Mouse (Mus musculus): Measurements from ENCODE around the gene Slc4a2.

Gene Slc4a2

GRCm38 (mm10) chr5:24423129-24424003, at the start of gene Slc4a2, which contains the start of gene Cdk5:
Slc4a2 (plus strand) TSS chr5:24423837.
Cdk5 (minus strand) TSS chr5:24423530.
- DNase-seq: peak; percentile 99

GRCm38 (mm10) chr5:24374216-24374615, 49.4 kb upstream of the Slc4a2 start:
- DNase-seq: peak; percentile 18

GRCm38 (mm10) chr5:24374666-24375328, 48.8 kb upstream of the Slc4a2 start:
- DNase-seq: no peak

- DNase-seq: no peak
Observed at GRCm38 (mm10) chr5:24378700-24379099, 44.9 kb upstream of the Slc4a2 start.

GRCm38 (mm10) chr5:24379501-24379900, 44.1 kb upstream of the Slc4a2 start:
- no peak for DNase-seq

GRCm38 (mm10) chr5:24380499-24380898, 43.1 kb upstream of the Slc4a2 start:
- DNase-seq: no peak

- DNase-seq: no peak
Observed at GRCm38 (mm10) chr5:24381486-24381885, 42.2 kb upstream of the Slc4a2 start.

GRCm38 (mm10) chr5:24381988-24382387, 41.6 kb upstream of the Slc4a2 start:
- DNase-seq: no peak

- DNase-seq: peak; percentile 97
Observed at GRCm38 (mm10) chr5:24383026-24383859, 40.4 kb upstream of the Slc4a2 start.

GRCm38 (mm10) chr5:24384407-24384806, 39.2 kb upstream of the Slc4a2 start:
- DNase-seq: peak; percentile 49

GRCm38 (mm10) chr5:24385374-24385773, 38.3 kb upstream of the Slc4a2 start:
- no peak for DNase-seq

GRCm38 (mm10) chr5:24385887-24386550, 37.6 kb upstream of the Slc4a2 start:
- no peak for DNase-seq

GRCm38 (mm10) chr5:24387264-24388241, 36.1 kb upstream of the Slc4a2 start:
- DNase-seq: peak; percentile 56

- DNase-seq: no peak
Observed at GRCm38 (mm10) chr5:24388246-24388915, 35.3 kb upstream of the Slc4a2 start.

- peak; percentile 53 for DNase-seq
Observed at GRCm38 (mm10) chr5:24389011-24389657, 34.5 kb upstream of the Slc4a2 start.

- no peak for DNase-seq
Observed at GRCm38 (mm10) chr5:24389658-24390020, 34.0 kb upstream of the Slc4a2 start.

- no peak for DNase-seq
Observed at GRCm38 (mm10) chr5:24391864-24392263, 31.8 kb upstream of the Slc4a2 start, which contains the start of gene Atg9b. Atg9b (minus strand) TSS chr5:24392143.

- no peak for DNase-seq
Observed at GRCm38 (mm10) chr5:24392724-24393123, 30.9 kb upstream of the Slc4a2 start.

- peak; percentile 94 for DNase-seq
Observed at GRCm38 (mm10) chr5:24393392-24393997, 30.1 kb upstream of the Slc4a2 start, which contains the start of gene Abcb8. Abcb8 (plus strand) TSS chr5:24393663.

Measured in lung, postnatal 36 days (tissue).